Comparison of ENCODE assay signal across 15 mouse cellular contexts in genomic region chr19:54202456-54202855, GRCm38 (mm10).
"Had no signal": no experiment of that assay in that cellular context is flagged by ENCODE, and none has a peak within 500 bp of the region (broad histone marks: within the 10 kb centered on the region; RNA-seq: fewer than 3 reads in every experiment).

No protein-coding gene starts in this region.

- H3K27ac ChIP-seq: kidney, postnatal 0 days; layer of hippocampus, adult 2 months; left cerebral cortex, adult 2 months; limb, embryonic 10.5 days; liver, embryonic 13.5 days; lung, embryonic 15.5 days; midbrain, embryonic 12.5 days; neural tube, embryonic 13.5 days; stomach, postnatal 0 days had no signal

- DNase-seq: kidney, adult 11 months; kidney, adult 9 months; kidney, postnatal 36 days; liver, embryonic 13.5 days; liver, postnatal 0 days; thymus, adult 18-20 months; thymus, postnatal 14 days had no signal

- H3K4me3 ChIP-seq: layer of hippocampus, adult 2 months; left cerebral cortex, adult 2 months; limb, embryonic 10.5 days; liver, embryonic 13.5 days; lung, embryonic 15.5 days; midbrain, embryonic 12.5 days; neural tube, embryonic 13.5 days had no signal

- H3K27me3 ChIP-seq: liver, embryonic 13.5 days; lung, embryonic 15.5 days; midbrain, embryonic 12.5 days; neural tube, embryonic 13.5 days had no signal

- H3K9ac ChIP-seq: liver, embryonic 13.5 days; liver, postnatal 0 days; lung, embryonic 15.5 days; midbrain, embryonic 12.5 days; neural tube, embryonic 13.5 days had no signal

- H3K36me3 ChIP-seq: limb, embryonic 10.5 days; liver, embryonic 13.5 days; lung, embryonic 15.5 days; midbrain, embryonic 12.5 days; neural tube, embryonic 13.5 days had no signal

- H3K4me1 ChIP-seq: limb, embryonic 10.5 days; liver, embryonic 13.5 days; lung, embryonic 15.5 days; midbrain, embryonic 12.5 days had no signal
